Mouse (Mus musculus): ENCODE data around the gene Nin. TPM values are rescaled to one million over a fixed set of nuclear protein-coding genes. Genes with fewer than 3 reads are reported as not detected.

Gene Nin
- polyA plus RNA-seq, 1 experiment = 0.36 TPM

GRCm38 (mm10) chr12:69973666-69974065, 139.9 kb downstream of the Nin start:
- no peaks in the 10 kb centered on the region for H3K27me3 ChIP-seq (ENCODE audit: control insufficient read depth, insufficient read depth, low read length)
- H3K36me3 ChIP-seq (ENCODE audit: control insufficient read depth, insufficient read depth, low read length) = no peaks in the 10 kb centered on the region; the same call in none of the 2 replicates
- H3K4me1 ChIP-seq (ENCODE audit: control insufficient read depth, insufficient read depth, low read length) = no peaks in the 10 kb centered on the region; the same call in 1 of the 2 replicates
- H3K27ac ChIP-seq (ENCODE audit: control insufficient read depth, insufficient read depth, low read depth, low read length) = no peak overlapping the region
- no peak for TF ChIP-seq POLR2A (IDR thresholded peaks at IDR 0.05; ENCODE audit: control insufficient read depth, low read depth, low read length)
- no peak for TF ChIP-seq CTCF (IDR thresholded peaks at IDR 0.05; ENCODE audit: control insufficient read depth, insufficient read depth, insufficient replicate concordance, low read depth, low read length)
- H3K4me3 ChIP-seq (ENCODE audit: control insufficient read depth, low read depth, low read length) = no peak overlapping the region

- no peak overlapping the region for H3K4me3 ChIP-seq (ENCODE audit: control insufficient read depth, low read depth, low read length)
- H3K36me3 ChIP-seq (ENCODE audit: control insufficient read depth, insufficient read depth, low read length) = no peaks in the 10 kb centered on the region; the same call in 1 of the 2 replicates
These were observed 145.4 kb downstream of the Nin start for GRCm38 (mm10) chr12:69968154-69968553.

GRCm38 (mm10) chr12:69967112-69967511, 146.4 kb downstream of the Nin start:
- Histone ChIP-seq H3K27ac (ENCODE audit: control insufficient read depth, insufficient read depth, low read depth, low read length) (no peak overlapping the region), H3K4me1 (ENCODE audit: control insufficient read depth, insufficient read depth, low read length) (no peaks in the 10 kb centered on the region), H3K27me3 (ENCODE audit: control insufficient read depth, insufficient read depth, low read length) (no peaks in the 10 kb centered on the region), H3K4me3 (ENCODE audit: control insufficient read depth, low read depth, low read length) (no peak overlapping the region), H3K36me3 (ENCODE audit: control insufficient read depth, insufficient read depth, low read length) (no peaks in the 10 kb centered on the region; the same call in 1 of the 2 replicates)
- TF ChIP-seq POLR2A (IDR thresholded peaks at IDR 0.05; ENCODE audit: control insufficient read depth, low read depth, low read length) (no peak), CTCF (IDR thresholded peaks at IDR 0.05; ENCODE audit: control insufficient read depth, insufficient read depth, insufficient replicate concordance, low read depth, low read length) (no peak)

More at GRCm38 (mm10) chr12:69968154-69968553, 145.4 kb downstream of the Nin start:
- H3K27me3 ChIP-seq (ENCODE audit: control insufficient read depth, insufficient read depth, low read length) = no peaks in the 10 kb centered on the region
- TF ChIP-seq POLR2A (IDR thresholded peaks at IDR 0.05; ENCODE audit: control insufficient read depth, low read depth, low read length) (no peak), CTCF (IDR thresholded peaks at IDR 0.05; ENCODE audit: control insufficient read depth, insufficient read depth, insufficient replicate concordance, low read depth, low read length) (no peak)
- no peaks in the 10 kb centered on the region for H3K4me1 ChIP-seq (ENCODE audit: control insufficient read depth, insufficient read depth, low read length)
- no peak overlapping the region for H3K27ac ChIP-seq (ENCODE audit: control insufficient read depth, insufficient read depth, low read depth, low read length)

- Histone ChIP-seq H3K4me3 (ENCODE audit: control insufficient read depth, low read depth, low read length) (no peak overlapping the region), H3K4me1 (ENCODE audit: control insufficient read depth, insufficient read depth, low read length) (no peaks in the 10 kb centered on the region), H3K36me3 (ENCODE audit: control insufficient read depth, insufficient read depth, low read length) (no peaks in the 10 kb centered on the region; the same call in 1 of the 2 replicates), H3K27ac (ENCODE audit: control insufficient read depth, insufficient read depth, low read depth, low read length) (no peak overlapping the region), H3K27me3 (ENCODE audit: control insufficient read depth, insufficient read depth, low read length) (no peaks in the 10 kb centered on the region)
- TF ChIP-seq CTCF (IDR thresholded peaks at IDR 0.05; ENCODE audit: control insufficient read depth, insufficient read depth, insufficient replicate concordance, low read depth, low read length) = no peak
- TF ChIP-seq POLR2A (IDR thresholded peaks at IDR 0.05; ENCODE audit: control insufficient read depth, low read depth, low read length) = no peak
These were observed 147.4 kb downstream of the Nin start for GRCm38 (mm10) chr12:69966071-69966470.

- Histone ChIP-seq H3K4me1 (ENCODE audit: control insufficient read depth, insufficient read depth, low read length) (no peaks in the 10 kb centered on the region), H3K4me3 (ENCODE audit: control insufficient read depth, low read depth, low read length) (no peak overlapping the region), H3K27ac (ENCODE audit: control insufficient read depth, insufficient read depth, low read depth, low read length) (no peak overlapping the region), H3K36me3 (ENCODE audit: control insufficient read depth, insufficient read depth, low read length) (no peaks in the 10 kb centered on the region; the same call in 1 of the 2 replicates), H3K27me3 (ENCODE audit: control insufficient read depth, insufficient read depth, low read length) (no peaks in the 10 kb centered on the region)
- TF ChIP-seq POLR2A (IDR thresholded peaks at IDR 0.05; ENCODE audit: control insufficient read depth, low read depth, low read length) (no peak), CTCF (IDR thresholded peaks at IDR 0.05; ENCODE audit: control insufficient read depth, insufficient read depth, insufficient replicate concordance, low read depth, low read length) (no peak)
These were observed 147.9 kb downstream of the Nin start for GRCm38 (mm10) chr12:69965644-69966043.

GRCm38 (mm10) chr12:69963141-69963540, 150.4 kb downstream of the Nin start:
- Histone ChIP-seq H3K27me3 (ENCODE audit: control insufficient read depth, insufficient read depth, low read length) (no peaks in the 10 kb centered on the region), H3K27ac (ENCODE audit: control insufficient read depth, insufficient read depth, low read depth, low read length) (no peak overlapping the region), H3K4me1 (ENCODE audit: control insufficient read depth, insufficient read depth, low read length) (no peaks in the 10 kb centered on the region), H3K36me3 (ENCODE audit: control insufficient read depth, insufficient read depth, low read length) (no peaks in the 10 kb centered on the region; the same call in 1 of the 2 replicates), H3K4me3 (ENCODE audit: control insufficient read depth, low read depth, low read length) (no peak overlapping the region)
- no peak for TF ChIP-seq POLR2A (IDR thresholded peaks at IDR 0.05; ENCODE audit: control insufficient read depth, low read depth, low read length)
- no peak for TF ChIP-seq CTCF (IDR thresholded peaks at IDR 0.05; ENCODE audit: control insufficient read depth, insufficient read depth, insufficient replicate concordance, low read depth, low read length)

GRCm38 (mm10) chr12:69962468-69962867, 151.0 kb downstream of the Nin start:
- Histone ChIP-seq H3K27ac (ENCODE audit: control insufficient read depth, insufficient read depth, low read depth, low read length) (no peak overlapping the region), H3K36me3 (ENCODE audit: control insufficient read depth, insufficient read depth, low read length) (no peaks in the 10 kb centered on the region; the same call in 1 of the 2 replicates), H3K4me1 (ENCODE audit: control insufficient read depth, insufficient read depth, low read length) (no peaks in the 10 kb centered on the region), H3K27me3 (ENCODE audit: control insufficient read depth, insufficient read depth, low read length) (no peaks in the 10 kb centered on the region), H3K4me3 (ENCODE audit: control insufficient read depth, low read depth, low read length) (no peak overlapping the region)
- TF ChIP-seq CTCF (IDR thresholded peaks at IDR 0.05; ENCODE audit: control insufficient read depth, insufficient read depth, insufficient replicate concordance, low read depth, low read length) = 0 out of 2 replicates have a peak, but pooled peaks have one; percentile 12
- no peak for TF ChIP-seq POLR2A (IDR thresholded peaks at IDR 0.05; ENCODE audit: control insufficient read depth, low read depth, low read length)

Other genes with a start within 250 kb of the Nin start
- gene Atl1, start 221.1 kb downstream of the Nin start, polyA plus RNA-seq (2012; rRNA removed) = 49.1 and 54.4 TPM in 2 replicates
- gene Map4k5, start 220.5 kb downstream of the Nin start, polyA plus RNA-seq (2012; rRNA removed) = 5.1 and 5.6 TPM in 2 replicates
- gene Sav1, start 126.7 kb downstream of the Nin start, polyA plus RNA-seq (2012; rRNA removed) = 41.5 and 45.0 TPM in 2 replicates
- gene Abhd12b, start 40.4 kb upstream of the Nin start, polyA plus RNA-seq (2012; rRNA removed) = not detected in 2 replicates
- 2.0 and 2.9 TPM in 2 replicates for gene Pygl, start 117.8 kb upstream of the Nin start, polyA plus RNA-seq (2012; rRNA removed)
- 0.32 and 0.61 TPM in 2 replicates for gene Trim9, start 233.9 kb upstream of the Nin start, polyA plus RNA-seq (2012; rRNA removed)